Mouse (Mus musculus): ENCODE results near the gene Dok5. TPM values are rescaled to one million over a fixed set of nuclear protein-coding genes. Genes with fewer than 3 reads are reported as not detected.

Gene Dok5
- polyA plus RNA-seq, 1 experiment: 0.04 TPM

GRCm38 (mm10) chr2:170788101-170788500 lies 56.5 kb downstream of the Dok5 start:
- no peaks in the 10 kb centered on the region for H3K4me1 ChIP-seq (ENCODE audit: control insufficient read depth, insufficient read depth, insufficient read length)
- H3K4me3 ChIP-seq (ENCODE audit: extremely low read depth, insufficient read depth, insufficient read length): no peak overlapping the region
- no peaks in the 10 kb centered on the region for H3K27me3 ChIP-seq (ENCODE audit: control insufficient read depth, insufficient read depth, low read length)
- DNase-seq (ENCODE audit: low read depth in 1 of 2, low spot score in 2 of 2): no peak
- 88% methylated on average over 10 of the region's 10 CpGs for WGBS
- H3K36me3 ChIP-seq (ENCODE audit: control insufficient read depth, insufficient read depth, low read length): no peaks in the 10 kb centered on the region
- no peak overlapping the region for H3K27ac ChIP-seq (ENCODE audit: insufficient read depth, low read length)
- TF ChIP-seq CTCF (IDR thresholded peaks at IDR 0.05; ENCODE audit: extremely low read depth, insufficient read depth, insufficient read length, insufficient replicate concordance) (no peak), POLR2A (IDR thresholded peaks at IDR 0.05; ENCODE audit: low read depth, low read length) (no peak)

- no peak for DNase-seq (ENCODE audit: low read depth in 1 of 2, low spot score in 2 of 2)
- H3K4me1 ChIP-seq (ENCODE audit: control insufficient read depth, insufficient read depth, insufficient read length): no peaks in the 10 kb centered on the region
- H3K27me3 ChIP-seq (ENCODE audit: control insufficient read depth, insufficient read depth, low read length): no peaks in the 10 kb centered on the region
- TF ChIP-seq CTCF (IDR thresholded peaks at IDR 0.05; ENCODE audit: extremely low read depth, insufficient read depth, insufficient read length, insufficient replicate concordance): no peak
- no peak for TF ChIP-seq POLR2A (IDR thresholded peaks at IDR 0.05; ENCODE audit: low read depth, low read length)
- H3K4me3 ChIP-seq (ENCODE audit: extremely low read depth, insufficient read depth, insufficient read length): no peak overlapping the region
- H3K27ac ChIP-seq (ENCODE audit: insufficient read depth, low read length): no peak overlapping the region
- WGBS: 60% methylated on average over 8 of the region's 8 CpGs
- no peaks in the 10 kb centered on the region for H3K36me3 ChIP-seq (ENCODE audit: control insufficient read depth, insufficient read depth, low read length)
Measured at GRCm38 (mm10) chr2:170791332-170792017, 59.9 kb downstream of the Dok5 start.

GRCm38 (mm10) chr2:170795242-170795641 lies 63.6 kb downstream of the Dok5 start:
- no peak overlapping the region for H3K4me3 ChIP-seq (ENCODE audit: extremely low read depth, insufficient read depth, insufficient read length)
- no peaks in the 10 kb centered on the region for H3K27me3 ChIP-seq (ENCODE audit: control insufficient read depth, insufficient read depth, low read length)
- DNase-seq (ENCODE audit: low read depth in 1 of 2, low spot score in 2 of 2): no peak
- no peaks in the 10 kb centered on the region for H3K4me1 ChIP-seq (ENCODE audit: control insufficient read depth, insufficient read depth, insufficient read length)
- H3K27ac ChIP-seq (ENCODE audit: insufficient read depth, low read length): no peak overlapping the region
- 79% methylated on average over 3 of the region's 3 CpGs for WGBS
- TF ChIP-seq POLR2A (IDR thresholded peaks at IDR 0.05; ENCODE audit: low read depth, low read length) (no peak), CTCF (IDR thresholded peaks at IDR 0.05; ENCODE audit: extremely low read depth, insufficient read depth, insufficient read length, insufficient replicate concordance) (no peak)
- H3K36me3 ChIP-seq (ENCODE audit: control insufficient read depth, insufficient read depth, low read length): no peaks in the 10 kb centered on the region

GRCm38 (mm10) chr2:170802984-170803383 lies 71.4 kb downstream of the Dok5 start:
- H3K36me3 ChIP-seq (ENCODE audit: control insufficient read depth, insufficient read depth, low read length): no peaks in the 10 kb centered on the region
- no peaks in the 10 kb centered on the region for H3K27me3 ChIP-seq (ENCODE audit: control insufficient read depth, insufficient read depth, low read length)
- 84% methylated on average over 6 of the region's 6 CpGs for WGBS
- DNase-seq (ENCODE audit: low read depth in 1 of 2, low spot score in 2 of 2): no peak
- no peaks in the 10 kb centered on the region for H3K4me1 ChIP-seq (ENCODE audit: control insufficient read depth, insufficient read depth, insufficient read length)
- no peak overlapping the region for H3K4me3 ChIP-seq (ENCODE audit: extremely low read depth, insufficient read depth, insufficient read length)
- H3K27ac ChIP-seq (ENCODE audit: insufficient read depth, low read length): no peak overlapping the region
- TF ChIP-seq POLR2A (IDR thresholded peaks at IDR 0.05; ENCODE audit: low read depth, low read length): no peak
- no peak for TF ChIP-seq CTCF (IDR thresholded peaks at IDR 0.05; ENCODE audit: extremely low read depth, insufficient read depth, insufficient read length, insufficient replicate concordance)

GRCm38 (mm10) chr2:170807555-170808258 lies 76.1 kb downstream of the Dok5 start:
- Histone ChIP-seq H3K36me3 (ENCODE audit: control insufficient read depth, insufficient read depth, low read length) (no peaks in the 10 kb centered on the region), H3K27me3 (ENCODE audit: control insufficient read depth, insufficient read depth, low read length) (no peaks in the 10 kb centered on the region), H3K4me1 (ENCODE audit: control insufficient read depth, insufficient read depth, insufficient read length) (no peaks in the 10 kb centered on the region), H3K4me3 (ENCODE audit: extremely low read depth, insufficient read depth, insufficient read length) (no peak overlapping the region), H3K27ac (ENCODE audit: insufficient read depth, low read length) (no peak overlapping the region)
- TF ChIP-seq CTCF (IDR thresholded peaks at IDR 0.05; ENCODE audit: extremely low read depth, insufficient read depth, insufficient read length, insufficient replicate concordance) (no peak), POLR2A (IDR thresholded peaks at IDR 0.05; ENCODE audit: low read depth, low read length) (no peak)
- WGBS: 83% methylated on average over 12 of the region's 12 CpGs
- no peak for DNase-seq (ENCODE audit: low read depth in 1 of 2, low spot score in 2 of 2)

GRCm38 (mm10) chr2:170808259-170808789 lies 76.7 kb downstream of the Dok5 start:
- Histone ChIP-seq H3K4me3 (ENCODE audit: extremely low read depth, insufficient read depth, insufficient read length) (no peak overlapping the region), H3K27ac (ENCODE audit: insufficient read depth, low read length) (no peak overlapping the region), H3K36me3 (ENCODE audit: control insufficient read depth, insufficient read depth, low read length) (no peaks in the 10 kb centered on the region), H3K4me1 (ENCODE audit: control insufficient read depth, insufficient read depth, insufficient read length) (no peaks in the 10 kb centered on the region), H3K27me3 (ENCODE audit: control insufficient read depth, insufficient read depth, low read length) (no peaks in the 10 kb centered on the region)
- WGBS: 80% methylated on average over 10 of the region's 10 CpGs
- TF ChIP-seq CTCF (IDR thresholded peaks at IDR 0.05; ENCODE audit: extremely low read depth, insufficient read depth, insufficient read length, insufficient replicate concordance): no peak
- no peak for DNase-seq (ENCODE audit: low read depth in 1 of 2, low spot score in 2 of 2)

GRCm38 (mm10) chr2:170811356-170811755 lies 79.7 kb downstream of the Dok5 start:
- DNase-seq (ENCODE audit: low read depth in 1 of 2, low spot score in 2 of 2): no peak
- H3K4me1 ChIP-seq (ENCODE audit: control insufficient read depth, insufficient read depth, insufficient read length): no peaks in the 10 kb centered on the region
- 77% methylated on average over 9 of the region's 9 CpGs for WGBS
- no peaks in the 10 kb centered on the region for H3K27me3 ChIP-seq (ENCODE audit: control insufficient read depth, insufficient read depth, low read length)
- TF ChIP-seq CTCF (IDR thresholded peaks at IDR 0.05; ENCODE audit: extremely low read depth, insufficient read depth, insufficient read length, insufficient replicate concordance) (no peak), POLR2A (IDR thresholded peaks at IDR 0.05; ENCODE audit: low read depth, low read length) (no peak)
- no peak overlapping the region for H3K27ac ChIP-seq (ENCODE audit: insufficient read depth, low read length)
- no peak overlapping the region for H3K4me3 ChIP-seq (ENCODE audit: extremely low read depth, insufficient read depth, insufficient read length)
- H3K36me3 ChIP-seq (ENCODE audit: control insufficient read depth, insufficient read depth, low read length): no peaks in the 10 kb centered on the region
